Mouse (Mus musculus) skeletal muscle tissue, adult 2 months (tissue): ENCODE results near the gene Pdzk1.

Experiments
- DNase-seq: peaks from one replicate; pipeline ENCODE4 v3.0.0-alpha.2; 2012; ENCODE audit warnings: low read depth, low spot score

Gene Pdzk1

DNA sequence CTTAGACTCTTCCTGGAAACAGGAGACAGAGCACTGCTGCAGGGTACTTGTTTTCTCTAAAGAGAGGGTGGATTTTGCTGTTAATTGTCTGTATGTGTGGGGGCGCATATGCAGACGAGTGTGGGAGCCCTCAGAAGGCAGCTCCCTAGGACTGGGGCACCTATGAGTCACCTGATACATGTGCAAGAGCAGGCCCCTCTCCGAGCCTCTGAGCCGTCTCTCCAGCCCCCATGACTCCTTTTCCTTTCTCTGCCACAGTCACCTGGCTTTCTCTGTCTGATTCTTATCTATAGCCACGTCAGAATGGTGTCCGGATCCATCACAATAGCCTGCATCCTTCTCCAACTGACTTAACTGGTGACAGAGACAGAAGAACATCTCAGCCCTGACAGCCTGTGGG, 52.5 kb downstream of the Pdzk1 start:
- no peak for DNase-seq

DNA sequence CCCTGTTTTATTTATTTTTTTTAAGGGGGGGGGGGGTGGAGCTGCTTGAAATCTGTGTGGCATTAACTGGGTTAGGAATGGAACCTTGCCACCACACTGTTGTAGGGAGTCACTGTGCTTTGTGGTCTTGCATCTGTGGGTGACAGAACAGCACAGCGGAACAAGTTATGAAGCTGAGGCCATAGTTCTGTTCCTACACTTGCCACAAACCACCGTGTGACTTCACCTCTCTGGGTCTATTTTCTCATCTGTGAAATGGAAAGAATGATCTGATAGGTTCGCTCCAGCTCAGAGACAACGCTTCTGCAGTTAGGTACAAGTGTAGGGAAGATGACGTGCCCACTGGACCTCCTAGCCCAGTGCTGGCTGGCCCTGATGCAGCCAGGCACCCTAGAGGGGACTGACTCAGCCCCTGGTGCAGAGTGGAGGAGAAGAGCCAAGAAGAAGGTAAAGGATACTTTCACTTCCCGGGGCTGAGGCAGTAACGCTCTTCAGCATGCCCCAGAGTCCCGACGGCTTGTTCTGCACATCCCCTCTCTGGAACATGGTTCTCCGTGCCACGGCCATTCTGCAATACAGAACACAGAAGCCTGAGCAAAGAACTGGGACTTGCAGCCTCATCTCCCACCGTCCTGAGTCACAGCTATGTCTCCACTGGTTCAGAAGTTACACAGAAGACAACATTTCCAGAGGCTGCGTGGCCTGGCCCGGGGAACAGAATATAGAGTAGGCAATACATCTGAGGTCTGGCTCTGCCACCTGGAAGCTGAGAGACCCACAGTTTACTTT, 53.2 kb downstream of the Pdzk1 start:
- DNase-seq = no peak

DNA sequence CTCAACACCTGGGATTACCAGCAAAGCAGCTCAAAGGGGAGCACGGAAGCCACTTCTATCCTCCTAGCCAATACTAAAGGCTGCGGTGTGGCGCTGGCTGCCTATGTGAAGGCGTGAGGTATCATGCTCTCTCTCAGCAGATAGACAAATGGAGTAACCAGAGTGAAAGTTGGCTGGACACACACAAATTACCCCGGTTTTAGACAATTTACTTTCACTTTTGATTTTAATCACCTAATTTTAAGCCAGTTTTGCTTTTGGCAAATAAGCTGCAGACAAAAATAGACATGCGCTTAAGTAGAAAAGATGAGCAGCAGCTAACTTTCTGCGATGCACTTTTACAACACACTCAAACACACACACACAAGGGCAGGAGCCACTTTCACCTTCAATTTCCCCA, 54.6 kb downstream of the Pdzk1 start:
- DNase-seq = no peak

DNA sequence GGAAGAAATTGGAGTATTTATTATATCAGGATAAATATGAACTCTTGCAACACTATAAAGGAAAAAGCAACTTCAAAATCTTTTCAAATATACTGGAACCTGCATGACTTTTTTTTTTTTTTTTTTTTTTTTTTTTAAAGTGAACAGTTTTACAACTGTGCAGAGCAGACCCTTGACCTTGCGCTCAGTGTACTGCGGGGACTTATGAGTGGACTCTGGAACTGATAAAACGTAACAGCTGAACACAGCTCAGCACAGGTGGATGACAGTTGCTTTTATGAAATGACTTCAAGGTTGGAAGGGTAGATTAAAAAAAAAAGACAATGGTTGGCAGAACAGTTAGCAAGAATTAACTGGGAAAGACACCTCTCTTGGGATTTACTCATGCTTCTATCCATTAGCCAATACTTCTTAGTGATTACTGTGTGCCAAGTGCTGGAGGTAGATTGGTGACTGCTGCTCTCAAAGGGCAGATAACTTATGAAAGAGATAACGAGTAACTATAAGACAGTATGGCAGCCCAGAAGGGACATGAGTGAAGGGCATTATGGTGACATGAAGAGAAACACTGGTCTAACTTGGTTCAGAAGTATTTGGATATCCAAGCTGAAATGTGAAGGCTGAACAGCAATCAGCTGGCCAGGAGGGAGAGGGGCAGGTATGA, 73.4 kb downstream of the Pdzk1 start:
- DNase-seq = no peak

DNA sequence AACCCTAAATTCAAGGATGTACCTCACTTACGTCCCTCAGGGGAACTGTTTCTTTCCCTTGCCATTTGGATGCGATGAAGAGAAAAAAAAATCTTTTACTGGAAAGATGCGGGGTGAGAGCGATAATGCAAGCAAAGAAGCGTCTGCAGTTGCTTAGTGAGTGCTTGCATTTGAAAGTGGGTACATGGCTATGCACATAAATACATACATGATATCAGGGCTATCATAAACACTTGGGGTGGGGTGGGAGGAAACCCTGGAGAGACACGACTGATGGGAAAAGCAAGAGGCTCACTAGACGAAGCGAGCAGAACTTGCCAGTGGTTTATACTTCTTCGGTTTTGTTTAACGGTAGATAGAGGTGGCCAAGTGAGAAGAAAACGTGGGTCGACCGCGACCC, 75.3 kb downstream of the Pdzk1 start, which contains the start of gene Gja5:
TSS of gene Gja5 (plus strand) at position 301 of the 400 bp plus-strand sequence.
- DNase-seq = no peak

DNA sequence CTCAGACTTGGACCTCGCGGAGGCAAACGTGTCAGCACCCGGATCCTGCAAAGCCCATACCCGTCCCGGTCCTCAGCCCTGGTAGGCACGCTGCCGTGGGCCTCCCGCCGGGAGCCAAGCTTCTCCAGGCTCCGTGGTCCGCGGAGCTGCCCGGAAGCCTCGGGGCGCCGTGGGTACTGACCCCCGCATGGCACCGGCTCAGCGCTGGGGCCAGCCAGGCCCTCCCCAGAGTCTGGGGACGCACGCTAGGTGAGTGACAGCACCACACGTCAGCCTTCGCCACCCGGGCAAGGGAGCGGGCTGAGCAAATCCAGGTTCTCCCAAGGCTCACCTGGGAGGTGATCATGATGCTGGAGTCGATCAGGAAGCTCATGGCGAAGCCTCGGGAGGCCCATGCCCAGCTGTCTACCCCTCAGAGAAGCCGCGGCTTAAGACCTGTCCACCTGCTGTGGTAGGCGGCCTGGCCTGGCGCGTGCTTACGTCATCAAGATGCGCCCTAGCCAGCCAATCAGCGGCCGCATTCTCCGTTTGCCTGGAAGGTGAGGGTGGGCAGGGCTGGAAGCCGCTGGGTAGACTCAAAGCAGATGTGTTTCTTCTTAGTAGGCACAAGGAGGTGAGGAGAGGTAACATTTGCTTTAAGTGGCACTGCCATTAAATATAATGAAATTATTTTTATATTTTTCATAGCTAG, 75.9 kb downstream of the Pdzk1 start, which contains the start of gene Gpr89:
TSS of gene Gpr89 (minus strand) at position 496 of the 691 bp plus-strand sequence.
- peak; percentile 85 for DNase-seq

DNA sequence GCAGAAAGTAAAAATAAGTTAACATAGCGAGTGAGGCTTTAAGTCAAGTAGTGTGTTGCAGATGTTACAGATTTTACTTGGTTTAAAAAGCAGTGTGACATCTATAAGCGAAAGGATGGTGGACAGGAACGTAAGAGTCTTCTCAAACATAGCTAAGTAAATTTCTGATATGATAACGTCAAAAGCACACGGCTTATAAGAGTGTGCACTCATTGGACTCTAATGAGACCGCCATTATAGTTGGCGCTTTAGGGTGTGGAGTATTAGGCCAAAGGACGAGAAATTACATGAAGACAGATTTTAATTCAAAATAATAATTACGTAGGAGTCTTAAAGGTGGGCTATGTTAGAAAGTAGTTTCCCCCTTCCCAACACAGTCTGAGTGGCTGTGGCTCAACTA, 76.5 kb downstream of the Pdzk1 start:
- DNase-seq = no peak
